Mouse (Mus musculus): ENCODE results near the gene Osbp2.
A peak's percentile ranks its signal among the peaks of the same experiment; 100 is the strongest.
"Not testable (repeated sequence)": the region's sequence is repeated elsewhere in the genome, so short reads cannot be mapped to it uniquely, and the experiment has no call there.

Osbp2 gene

GRCm38 (mm10) chr11:3863454-3864112 lies at the start of gene Osbp2:
TSS of gene Osbp2 (minus strand) at chr11:3863903.
- DNase-seq, result peak; percentile 31 to 39

DNA sequence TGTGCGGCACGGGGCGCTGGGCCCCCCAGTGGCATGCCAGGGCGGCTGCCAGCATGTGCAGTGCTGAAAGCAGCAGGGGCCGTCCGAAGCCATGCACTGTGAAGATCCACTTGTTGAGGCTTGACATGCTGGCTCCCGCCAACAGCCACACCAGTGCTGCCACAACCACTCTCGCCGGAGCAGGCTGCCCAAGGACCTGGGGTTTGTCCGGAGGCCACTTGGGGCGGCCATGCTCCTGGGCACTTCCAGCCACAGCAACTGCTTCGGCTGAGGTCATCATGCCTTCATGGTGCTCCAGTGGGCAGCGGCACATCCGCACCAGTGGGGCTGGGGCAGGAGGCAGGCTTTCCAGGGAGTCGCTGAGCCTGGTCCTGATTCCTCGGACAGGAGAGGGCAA lies 49.2 kb upstream of the Osbp2 start:
- DNase-seq, result peak in 1 of 2 experiments; percentile 19

GRCm38 (mm10) chr11:3912100-3912874 lies 48.6 kb upstream of the Osbp2 start:
- DNase-seq, result no peak

- DNase-seq, result not testable (repeated sequence)
Observed at GRCm38 (mm10) chr11:3911440-3911839, 47.7 kb upstream of the Osbp2 start.

DNA sequence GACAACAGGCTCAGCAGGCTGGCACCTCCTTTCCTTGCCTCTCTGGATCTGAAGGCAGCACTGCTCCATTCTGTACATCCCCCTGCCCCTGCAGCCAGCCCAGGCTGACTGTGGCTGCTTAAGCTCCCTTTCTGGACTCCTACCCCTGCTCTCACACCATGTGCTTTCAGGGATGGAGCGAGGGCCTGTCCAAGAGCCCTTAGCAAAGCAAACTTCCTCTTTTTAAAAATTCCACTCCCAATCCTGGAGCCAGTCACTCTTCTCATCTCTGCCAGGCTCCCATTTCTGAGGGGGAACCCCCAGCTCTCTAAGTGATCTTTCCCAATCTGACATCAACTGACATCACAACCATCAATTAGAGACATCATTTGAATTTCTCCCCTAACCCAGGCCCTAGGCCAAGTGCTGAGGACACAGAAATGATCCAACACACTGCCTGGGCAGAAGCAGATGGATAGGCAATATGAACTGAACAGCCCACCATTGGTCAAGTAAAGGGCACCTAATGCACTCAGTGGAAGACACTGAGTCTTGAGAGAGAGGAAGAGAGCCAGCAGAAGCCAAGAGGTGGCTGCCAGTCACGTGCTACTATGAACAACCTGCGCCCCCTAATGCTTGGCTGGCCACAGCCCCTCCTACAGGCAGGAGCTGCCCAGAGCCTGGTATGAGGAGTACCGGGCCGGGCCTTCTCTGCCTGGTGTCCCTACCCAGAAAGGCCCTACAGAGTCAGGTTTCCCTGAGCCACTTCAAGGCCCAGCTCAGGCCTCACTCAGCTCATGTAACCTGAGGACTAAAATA lies 47.0 kb upstream of the Osbp2 start:
- no peak for DNase-seq

- no peak for DNase-seq
Observed at GRCm38 (mm10) chr11:3909236-3909635, 45.5 kb upstream of the Osbp2 start.

- DNase-seq, result no peak
Observed at GRCm38 (mm10) chr11:3905446-3905845, 41.7 kb upstream of the Osbp2 start.

- no peak for DNase-seq
Observed at GRCm38 (mm10) chr11:3904673-3905072, 41.0 kb upstream of the Osbp2 start.

DNA sequence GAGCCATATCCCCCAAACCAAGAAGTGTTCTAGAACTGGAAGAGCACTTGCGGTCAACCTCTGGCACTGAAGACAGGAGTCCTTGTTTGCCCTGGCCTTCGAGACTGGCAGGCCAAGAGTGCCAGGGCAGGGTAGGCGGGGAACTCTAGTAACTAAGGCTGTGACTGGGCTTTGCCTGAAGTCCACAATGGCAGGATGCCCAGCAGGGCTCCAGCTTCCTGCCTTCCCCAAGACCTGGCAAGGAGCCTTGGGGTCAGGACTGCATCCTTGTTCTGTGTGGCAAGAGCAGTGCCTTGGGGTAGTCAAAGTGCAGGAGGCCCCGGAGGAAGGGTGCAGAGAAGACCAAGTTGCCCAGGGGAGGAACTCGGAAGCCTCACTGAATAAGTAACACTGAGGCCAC lies 39.3 kb upstream of the Osbp2 start:
- DNase-seq, result no peak

DNA sequence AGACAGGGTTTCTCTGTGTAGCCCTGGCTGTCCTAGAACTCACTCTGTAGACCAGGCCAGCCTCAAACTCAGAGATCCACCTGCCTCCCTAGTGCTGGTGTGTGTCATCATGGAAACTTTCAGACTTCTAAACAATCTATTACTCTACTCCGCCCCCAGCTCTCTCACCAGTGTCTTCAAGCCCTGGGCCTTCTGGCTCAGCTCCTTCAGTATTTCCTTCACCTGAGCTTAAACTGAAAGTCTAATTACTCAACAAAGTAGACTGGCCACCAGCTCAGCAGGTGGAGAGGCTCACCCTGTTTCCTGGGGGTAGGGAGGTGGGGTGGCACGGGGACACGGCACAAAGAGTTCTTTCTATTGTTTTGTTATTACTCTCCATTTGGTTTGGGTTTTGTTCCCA lies 38.8 kb upstream of the Osbp2 start:
- DNase-seq, result no peak

- DNase-seq, result no peak
Observed at GRCm38 (mm10) chr11:3900296-3900695, 36.6 kb upstream of the Osbp2 start.

DNA sequence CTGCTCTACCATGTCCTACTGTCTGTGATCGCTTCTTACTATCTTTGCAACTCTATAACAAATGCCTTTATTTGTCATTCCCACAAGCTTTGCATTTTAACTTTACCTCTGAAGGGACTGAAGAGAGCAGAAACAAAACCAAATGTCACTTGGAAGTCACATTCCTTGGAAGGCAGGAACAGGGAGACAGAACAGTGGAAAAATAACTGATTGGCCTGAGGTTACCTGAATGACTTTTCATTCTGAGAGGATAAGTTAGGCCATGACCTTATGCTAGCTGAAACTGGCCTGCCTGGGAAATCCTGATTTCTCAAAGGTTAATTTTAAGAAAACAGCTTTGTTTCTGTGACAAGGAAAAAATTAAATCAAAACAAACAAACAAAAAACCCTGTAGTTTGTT lies 32.2 kb upstream of the Osbp2 start:
- no peak for DNase-seq

GRCm38 (mm10) chr11:3895458-3895857 lies 31.8 kb upstream of the Osbp2 start:
- no peak for DNase-seq

DNA sequence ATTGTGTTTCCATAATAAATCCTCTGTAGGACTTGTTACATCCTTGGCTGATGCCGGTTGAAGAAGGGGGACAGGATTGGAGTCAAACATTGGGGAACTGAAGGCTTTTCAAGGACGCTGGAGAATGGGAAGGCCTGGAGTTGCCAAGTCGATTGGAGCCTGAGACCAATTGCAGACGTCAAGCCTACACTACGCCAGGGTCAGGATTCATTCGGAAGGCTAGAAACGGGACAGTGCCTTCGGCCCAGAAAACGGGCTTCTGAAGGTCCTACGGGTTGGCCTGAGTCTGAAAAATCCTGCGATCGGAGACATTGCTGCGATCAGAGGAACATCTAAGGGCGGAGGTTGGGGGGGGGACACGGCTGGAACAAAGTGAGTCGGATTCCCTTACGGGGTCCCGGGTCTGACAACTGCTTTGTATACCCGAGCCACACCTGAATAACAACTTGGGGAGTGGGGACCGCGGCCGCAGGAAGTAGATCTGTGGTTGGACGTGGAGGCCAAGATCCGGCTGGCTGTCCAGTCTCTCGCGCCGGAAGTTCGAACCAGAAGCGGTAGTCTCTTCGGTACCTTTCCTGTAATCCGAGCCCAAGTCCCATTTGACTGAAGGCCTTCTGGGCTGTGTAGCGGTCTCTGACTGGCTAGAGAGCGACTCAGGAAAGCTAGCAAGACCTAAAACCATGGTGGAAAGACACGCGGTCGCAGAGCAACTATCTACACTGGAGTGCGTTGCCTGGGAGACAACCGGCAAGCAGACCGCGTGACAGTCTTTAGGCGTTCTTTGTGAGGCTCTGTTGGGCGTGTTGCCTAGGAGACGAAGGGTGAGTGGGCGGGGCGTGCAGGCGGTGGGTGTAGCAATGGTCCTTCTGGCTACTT lies 30.9 kb upstream of the Osbp2 start, which contains the start of the genes 4921536K21Rik and Dusp18:
Gene 4921536K21Rik, minus strand, starts transcription at position 693 of the 876 bp plus-strand sequence.
Gene Dusp18, plus strand, starts transcription at position 835 of the 876 bp plus-strand sequence.
- peak; percentile 75 to 82 for DNase-seq

- DNase-seq, result no peak
Observed at GRCm38 (mm10) chr11:3893970-3894369, 30.3 kb upstream of the Osbp2 start.

GRCm38 (mm10) chr11:3887331-3887730 lies 23.6 kb upstream of the Osbp2 start:
- DNase-seq, result no peak

DNA sequence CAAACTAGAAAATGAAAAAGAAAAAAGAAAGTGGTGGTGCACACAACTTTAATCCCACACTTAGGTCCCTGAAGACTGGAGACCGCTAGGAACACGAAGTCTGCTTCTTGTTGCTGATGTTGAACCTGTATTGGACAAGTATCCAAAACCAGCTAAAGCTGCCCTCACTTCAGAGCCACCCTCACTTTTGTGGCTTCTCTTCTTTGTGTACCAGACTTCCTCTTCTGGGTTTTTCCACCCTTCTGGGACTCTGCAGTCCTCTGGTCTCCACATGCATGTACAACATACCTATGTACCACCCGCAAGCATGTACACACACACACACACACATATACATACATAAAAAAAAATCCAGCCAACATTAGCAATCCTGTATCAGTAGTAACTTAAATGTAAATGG lies 20.0 kb upstream of the Osbp2 start:
- no peak for DNase-seq

DNA sequence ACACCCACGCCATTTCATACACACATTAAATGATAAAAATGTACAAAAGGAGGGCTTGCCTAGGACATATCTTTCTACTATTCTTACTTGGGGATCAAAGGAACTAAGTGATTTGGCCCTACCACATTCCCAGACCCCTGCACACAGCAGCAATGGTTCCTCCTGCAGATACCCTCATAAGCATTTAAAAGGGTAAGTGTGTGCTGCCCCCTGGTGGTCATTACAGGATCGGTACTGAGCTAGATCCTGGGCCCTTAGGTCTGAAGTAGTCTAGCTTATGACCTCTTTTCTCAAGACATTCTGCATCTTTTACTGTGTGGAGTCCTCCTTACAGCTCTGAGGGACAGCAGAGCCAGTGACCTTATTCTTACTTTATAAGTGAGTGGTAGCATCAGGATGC lies 16.1 kb upstream of the Osbp2 start:
- DNase-seq, result peak; percentile 23 to 35

- no peak for DNase-seq
Observed at GRCm38 (mm10) chr11:3878660-3879059, 15.0 kb upstream of the Osbp2 start.

DNA sequence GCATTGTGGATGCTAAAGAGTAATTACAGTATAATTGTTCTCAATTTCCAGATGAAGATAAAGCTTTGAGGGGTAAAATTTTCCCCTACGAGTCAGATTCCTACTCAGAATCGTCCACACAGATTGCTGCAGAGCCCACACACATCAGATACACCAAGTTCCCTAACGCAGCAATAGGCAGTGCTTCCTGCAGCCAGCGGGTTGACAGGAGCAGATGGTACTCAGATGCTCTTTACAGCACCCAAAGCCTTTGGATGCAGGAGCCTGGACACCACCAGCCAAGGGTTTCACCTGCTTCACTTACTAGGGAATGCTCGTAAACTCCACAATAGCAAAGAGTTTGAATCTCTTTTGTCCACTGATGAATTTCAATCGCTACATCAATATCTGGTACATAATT lies 12.7 kb upstream of the Osbp2 start:
- no peak for DNase-seq

GRCm38 (mm10) chr11:3864343-3864742 lies 640 bp upstream of the Osbp2 start:
- DNase-seq, result no peak
